Mouse (Mus musculus) frontal cortex, postnatal 36 days (tissue): ENCODE results near the gene Kcnh7.

ENCODE experiments used
- DNase-seq, 2 experiments: peaks; one replicate each; pipeline ENCODE4 v3.0.0; 2022; ENCODE audit warnings: low spot score in 2 of 2

The Kcnh7 gene

GRCm38 (mm10) chr2:62935273-62935874 is 248.7 kb downstream of the Kcnh7 start:
- DNase-seq = no peak

GRCm38 (mm10) chr2:62928494-62928893 is 255.6 kb downstream of the Kcnh7 start:
- no peak for DNase-seq

GRCm38 (mm10) chr2:62928065-62928464 is 256.0 kb downstream of the Kcnh7 start:
- no peak for DNase-seq

- peak in 1 of 2 experiments; percentile 56 for DNase-seq
Observed at GRCm38 (mm10) chr2:62923803-62924202, 260.3 kb downstream of the Kcnh7 start.

- DNase-seq = no peak
Observed at GRCm38 (mm10) chr2:62907688-62908087, 276.4 kb downstream of the Kcnh7 start.

- no peak for DNase-seq
Observed at GRCm38 (mm10) chr2:62902363-62903353, 281.4 kb downstream of the Kcnh7 start.

- DNase-seq = no peak
Observed at GRCm38 (mm10) chr2:62878763-62879162, 305.3 kb downstream of the Kcnh7 start.

- DNase-seq = no peak
Observed at GRCm38 (mm10) chr2:62855391-62855790, 328.7 kb downstream of the Kcnh7 start.

- DNase-seq = no peak
Observed at GRCm38 (mm10) chr2:62842630-62843029, 341.5 kb downstream of the Kcnh7 start.

- DNase-seq = no peak
Observed at GRCm38 (mm10) chr2:62834261-62834660, 349.8 kb downstream of the Kcnh7 start.

GRCm38 (mm10) chr2:62819231-62819630 is 364.9 kb downstream of the Kcnh7 start:
- DNase-seq = no peak

- DNase-seq = no peak
Observed at GRCm38 (mm10) chr2:62816016-62816415, 368.1 kb downstream of the Kcnh7 start.

GRCm38 (mm10) chr2:62808813-62809212 is 375.3 kb downstream of the Kcnh7 start:
- DNase-seq = peak in 1 of 2 experiments; percentile 19

GRCm38 (mm10) chr2:62807476-62807882 is 376.6 kb downstream of the Kcnh7 start:
- peak; percentile 57 to 77 for DNase-seq

- DNase-seq = no peak
Observed at GRCm38 (mm10) chr2:62806931-62807330, 377.2 kb downstream of the Kcnh7 start.

GRCm38 (mm10) chr2:62804030-62804429 is 380.1 kb downstream of the Kcnh7 start:
- DNase-seq = no peak

- DNase-seq = no peak
Observed at GRCm38 (mm10) chr2:62784460-62785038, 399.5 kb downstream of the Kcnh7 start.

- DNase-seq = no peak
Observed at GRCm38 (mm10) chr2:62746256-62746655, 437.8 kb downstream of the Kcnh7 start.

GRCm38 (mm10) chr2:62743098-62743497 is 441.0 kb downstream of the Kcnh7 start:
- no peak for DNase-seq

- DNase-seq = no peak
Observed at GRCm38 (mm10) chr2:62730671-62731070, 453.4 kb downstream of the Kcnh7 start.

- no peak for DNase-seq
Observed at GRCm38 (mm10) chr2:62727732-62728131, 456.4 kb downstream of the Kcnh7 start.

- no peak for DNase-seq
Observed at GRCm38 (mm10) chr2:62725946-62726345, 458.1 kb downstream of the Kcnh7 start.
